Mouse (Mus musculus): Measurements from ENCODE around the gene Card14. TPM values are rescaled to one million over a fixed set of nuclear protein-coding genes. Genes with fewer than 3 reads are reported as not detected.

The Card14 gene
- polyA plus RNA-seq, 1 experiment from 2014 or later: 0.38 TPM

GRCm38 (mm10) chr11:119310621-119311020 lies 3.1 kb downstream of the Card14 start:
- Histone ChIP-seq H3K4me1 (ENCODE audit: control insufficient read depth, insufficient read depth, low read length) (no peaks in the 10 kb centered on the region; the same call in 1 of the 2 replicates), H3K27ac (ENCODE audit: low read length) (no peak overlapping the region), H3K4me2 (replicated peaks; ENCODE audit: low read depth, low read length) (no peak overlapping the region), H3K4me3 (ENCODE audit: low read depth, low read length) (no peak overlapping the region), H3K9ac (replicated peaks; ENCODE audit: low read depth, low read length) (no peak overlapping the region), H3K36me3 (ENCODE audit: control insufficient read depth, insufficient read depth, low read length) (no peaks in the 10 kb centered on the region), H3K9me3 (ENCODE audit: control insufficient read depth, low read depth, low read length) (no peaks in the 10 kb centered on the region), H3K27me3 (ENCODE audit: control insufficient read depth, insufficient read depth, low read length) (no peaks in the 10 kb centered on the region)
- 15% methylated on average over 10 of the region's 10 CpGs for WGBS
- ATAC-seq (ENCODE audit: insufficient number of reproducible peaks, insufficient read depth, low FRiP score, low read depth): no peak

- Histone ChIP-seq H3K27me3 (ENCODE audit: control insufficient read depth, insufficient read depth, low read length) (no peaks in the 10 kb centered on the region), H3K9ac (replicated peaks; ENCODE audit: low read depth, low read length) (no peak overlapping the region), H3K4me3 (ENCODE audit: low read depth, low read length) (no peak overlapping the region), H3K4me2 (replicated peaks; ENCODE audit: low read depth, low read length) (no peak overlapping the region), H3K9me3 (ENCODE audit: control insufficient read depth, low read depth, low read length) (no peaks in the 10 kb centered on the region), H3K4me1 (ENCODE audit: control insufficient read depth, insufficient read depth, low read length) (no peaks in the 10 kb centered on the region), H3K36me3 (ENCODE audit: control insufficient read depth, insufficient read depth, low read length) (no peaks in the 10 kb centered on the region), H3K27ac (ENCODE audit: low read length) (no peak overlapping the region)
- ATAC-seq (ENCODE audit: insufficient number of reproducible peaks, insufficient read depth, low FRiP score, low read depth): no peak
- WGBS: 78% methylated on average over 17 of the region's 17 CpGs
These were observed 6.8 kb downstream of the Card14 start for GRCm38 (mm10) chr11:119314252-119314936.

- Histone ChIP-seq H3K27me3 (ENCODE audit: control insufficient read depth, insufficient read depth, low read length) (no peaks in the 10 kb centered on the region), H3K4me2 (replicated peaks; ENCODE audit: low read depth, low read length) (no peak overlapping the region), H3K9ac (replicated peaks; ENCODE audit: low read depth, low read length) (no peak overlapping the region), H3K4me1 (ENCODE audit: control insufficient read depth, insufficient read depth, low read length) (no peaks in the 10 kb centered on the region), H3K27ac (ENCODE audit: low read length) (no peak overlapping the region), H3K36me3 (ENCODE audit: control insufficient read depth, insufficient read depth, low read length) (no peaks in the 10 kb centered on the region), H3K9me3 (ENCODE audit: control insufficient read depth, low read depth, low read length) (no peaks in the 10 kb centered on the region), H3K4me3 (ENCODE audit: low read depth, low read length) (no peak overlapping the region)
- ATAC-seq (ENCODE audit: insufficient number of reproducible peaks, insufficient read depth, low FRiP score, low read depth): no peak
- WGBS: 70% methylated on average over 4 of the region's 4 CpGs
These were observed 9.2 kb downstream of the Card14 start for GRCm38 (mm10) chr11:119316720-119317119.

- no peak for ATAC-seq (ENCODE audit: insufficient number of reproducible peaks, insufficient read depth, low FRiP score, low read depth)
- Histone ChIP-seq H3K27ac (ENCODE audit: low read length) (no peak overlapping the region), H3K4me1 (ENCODE audit: control insufficient read depth, insufficient read depth, low read length) (no peaks in the 10 kb centered on the region), H3K27me3 (ENCODE audit: control insufficient read depth, insufficient read depth, low read length) (no peaks in the 10 kb centered on the region), H3K9ac (replicated peaks; ENCODE audit: low read depth, low read length) (no peak overlapping the region), H3K4me2 (replicated peaks; ENCODE audit: low read depth, low read length) (no peak overlapping the region), H3K36me3 (ENCODE audit: control insufficient read depth, insufficient read depth, low read length) (no peaks in the 10 kb centered on the region), H3K4me3 (ENCODE audit: low read depth, low read length) (no peak overlapping the region), H3K9me3 (ENCODE audit: control insufficient read depth, low read depth, low read length) (no peaks in the 10 kb centered on the region)
- 74% methylated on average over 13 of the region's 13 CpGs for WGBS
These were observed 15.0 kb downstream of the Card14 start for GRCm38 (mm10) chr11:119322521-119322920.

- Histone ChIP-seq H3K4me2 (replicated peaks; ENCODE audit: low read depth, low read length) (no peak overlapping the region), H3K4me3 (ENCODE audit: low read depth, low read length) (no peak overlapping the region), H3K9ac (replicated peaks; ENCODE audit: low read depth, low read length) (no peak overlapping the region), H3K27ac (ENCODE audit: low read length) (no peak overlapping the region), H3K4me1 (ENCODE audit: control insufficient read depth, insufficient read depth, low read length) (no peaks in the 10 kb centered on the region), H3K36me3 (ENCODE audit: control insufficient read depth, insufficient read depth, low read length) (no peaks in the 10 kb centered on the region), H3K9me3 (ENCODE audit: control insufficient read depth, low read depth, low read length) (no peaks in the 10 kb centered on the region), H3K27me3 (ENCODE audit: control insufficient read depth, insufficient read depth, low read length) (no peaks in the 10 kb centered on the region)
- 66% methylated on average over 1 of the region's 1 CpGs for WGBS
- no peak for ATAC-seq (ENCODE audit: insufficient number of reproducible peaks, insufficient read depth, low FRiP score, low read depth)
These were observed 17.5 kb downstream of the Card14 start for GRCm38 (mm10) chr11:119325068-119325467.

GRCm38 (mm10) chr11:119330592-119330991 lies 23.0 kb downstream of the Card14 start:
- Histone ChIP-seq H3K9ac (replicated peaks; ENCODE audit: low read depth, low read length) (no peak overlapping the region), H3K36me3 (ENCODE audit: control insufficient read depth, insufficient read depth, low read length) (no peaks in the 10 kb centered on the region), H3K4me3 (ENCODE audit: low read depth, low read length) (no peak overlapping the region), H3K27me3 (ENCODE audit: control insufficient read depth, insufficient read depth, low read length) (no peaks in the 10 kb centered on the region), H3K9me3 (ENCODE audit: control insufficient read depth, low read depth, low read length) (no peaks in the 10 kb centered on the region), H3K27ac (ENCODE audit: low read length) (no peak overlapping the region), H3K4me2 (replicated peaks; ENCODE audit: low read depth, low read length) (no peak overlapping the region), H3K4me1 (ENCODE audit: control insufficient read depth, insufficient read depth, low read length) (no peaks in the 10 kb centered on the region)
- no peak; the same call in 1 of the 2 replicates for ATAC-seq (ENCODE audit: insufficient number of reproducible peaks, insufficient read depth, low FRiP score, low read depth)
- WGBS: 57% methylated on average over 4 of the region's 4 CpGs

GRCm38 (mm10) chr11:119331970-119332369 lies 24.4 kb downstream of the Card14 start:
- 44% methylated on average over 3 of the region's 3 CpGs for WGBS
- no peaks in the 10 kb centered on the region for H3K4me1 ChIP-seq (ENCODE audit: control insufficient read depth, insufficient read depth, low read length)
- no peak overlapping the region for H3K9ac ChIP-seq (replicated peaks; ENCODE audit: low read depth, low read length)
- no peak overlapping the region for H3K4me3 ChIP-seq (ENCODE audit: low read depth, low read length)
- no peaks in the 10 kb centered on the region for H3K27me3 ChIP-seq (ENCODE audit: control insufficient read depth, insufficient read depth, low read length)
- no peak for ATAC-seq (ENCODE audit: insufficient number of reproducible peaks, insufficient read depth, low FRiP score, low read depth)
- H3K36me3 ChIP-seq (ENCODE audit: control insufficient read depth, insufficient read depth, low read length): no peaks in the 10 kb centered on the region
- H3K9me3 ChIP-seq (ENCODE audit: control insufficient read depth, low read depth, low read length): no peaks in the 10 kb centered on the region
- no peak overlapping the region for H3K4me2 ChIP-seq (replicated peaks; ENCODE audit: low read depth, low read length)
- H3K27ac ChIP-seq (ENCODE audit: low read length): no peak overlapping the region

GRCm38 (mm10) chr11:119338271-119339059 lies 30.9 kb downstream of the Card14 start:
- ATAC-seq (ENCODE audit: insufficient number of reproducible peaks, insufficient read depth, low FRiP score, low read depth): no peak

More at GRCm38 (mm10) chr11:119338271-119339059, 30.9 kb downstream of the Card14 start:
- no peak overlapping the region for H3K9ac ChIP-seq (replicated peaks; ENCODE audit: low read depth, low read length)
- no peaks in the 10 kb centered on the region for H3K9me3 ChIP-seq (ENCODE audit: control insufficient read depth, low read depth, low read length)
- H3K4me3 ChIP-seq (ENCODE audit: low read depth, low read length): no peak overlapping the region
- H3K36me3 ChIP-seq (ENCODE audit: control insufficient read depth, insufficient read depth, low read length): no peaks in the 10 kb centered on the region
- H3K27me3 ChIP-seq (ENCODE audit: control insufficient read depth, insufficient read depth, low read length): no peaks in the 10 kb centered on the region
- WGBS: 79% methylated on average over 10 of the region's 10 CpGs
- H3K4me1 ChIP-seq (ENCODE audit: control insufficient read depth, insufficient read depth, low read length): no peaks in the 10 kb centered on the region
- H3K27ac ChIP-seq (ENCODE audit: low read length): no peak overlapping the region
- no peak overlapping the region for H3K4me2 ChIP-seq (replicated peaks; ENCODE audit: low read depth, low read length)

Measured in stomach, embryonic 14.5 days (tissue).